Mouse (Mus musculus) liver (tissue): ENCODE data around the gene Rnf4.

Experiments
- DNase-seq: peaks from one replicate; pipeline ENCODE4 v3.0.0-alpha.2; 2020; ENCODE audit warnings: mixed read lengths

Gene Rnf4

DNA sequence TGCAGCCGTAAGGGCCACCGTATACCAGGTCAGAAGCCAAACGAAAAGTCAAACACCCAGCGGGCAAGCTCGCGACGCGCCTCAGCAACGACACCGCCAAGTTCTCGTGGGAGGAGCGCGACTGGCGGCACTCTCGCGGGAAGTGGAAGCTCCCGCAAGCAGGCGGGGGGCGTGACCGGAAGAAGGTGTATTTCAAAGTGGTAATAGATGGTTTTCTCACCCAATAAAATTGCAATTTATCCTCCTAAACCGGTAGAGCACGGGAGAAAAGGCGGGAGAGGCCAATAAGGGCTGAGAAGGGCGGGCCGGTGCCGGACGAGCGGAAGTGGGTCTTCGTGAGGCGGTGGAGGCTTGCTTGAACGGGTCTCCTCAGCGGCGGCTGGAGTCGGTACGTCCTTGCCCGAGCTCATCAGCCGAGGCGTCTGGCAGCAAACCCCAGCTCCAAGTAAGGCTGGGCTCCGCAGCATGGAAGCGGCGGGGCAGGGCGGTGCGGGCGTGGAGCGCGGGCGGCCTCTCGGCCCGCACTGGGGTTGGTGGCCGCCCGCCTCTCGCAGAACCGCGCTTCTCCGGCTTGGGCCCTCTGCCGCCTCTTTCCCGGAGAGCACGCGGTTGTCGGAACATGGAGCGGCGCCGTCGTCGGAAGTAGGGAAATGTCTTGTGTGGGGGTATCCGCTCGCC lies at the start of gene Rnf4:
Gene Rnf4, plus strand, starts transcription at position 193 of the 678 bp plus-strand sequence.
- peak; percentile 98 for DNase-seq

DNA sequence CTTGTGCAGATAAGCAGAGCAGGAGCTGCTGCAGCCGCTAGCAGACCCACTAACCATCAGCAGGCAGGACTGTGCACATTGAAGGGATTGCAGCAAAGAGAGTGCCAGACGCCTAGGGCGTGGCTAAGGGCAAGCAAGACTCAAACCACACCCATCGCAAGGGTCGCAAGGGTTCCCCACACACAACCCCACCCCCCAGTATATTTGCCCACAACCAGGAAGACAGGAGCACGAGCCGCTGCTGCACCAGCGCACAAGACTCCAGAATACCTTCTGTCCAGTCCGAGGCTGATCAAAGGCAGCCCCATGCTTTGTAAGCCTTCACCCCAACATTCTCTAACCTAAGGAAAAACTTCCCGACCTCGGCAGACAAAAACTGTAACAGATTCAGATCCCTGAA lies 49.6 kb upstream of the Rnf4 start:
- DNase-seq = no peak

DNA sequence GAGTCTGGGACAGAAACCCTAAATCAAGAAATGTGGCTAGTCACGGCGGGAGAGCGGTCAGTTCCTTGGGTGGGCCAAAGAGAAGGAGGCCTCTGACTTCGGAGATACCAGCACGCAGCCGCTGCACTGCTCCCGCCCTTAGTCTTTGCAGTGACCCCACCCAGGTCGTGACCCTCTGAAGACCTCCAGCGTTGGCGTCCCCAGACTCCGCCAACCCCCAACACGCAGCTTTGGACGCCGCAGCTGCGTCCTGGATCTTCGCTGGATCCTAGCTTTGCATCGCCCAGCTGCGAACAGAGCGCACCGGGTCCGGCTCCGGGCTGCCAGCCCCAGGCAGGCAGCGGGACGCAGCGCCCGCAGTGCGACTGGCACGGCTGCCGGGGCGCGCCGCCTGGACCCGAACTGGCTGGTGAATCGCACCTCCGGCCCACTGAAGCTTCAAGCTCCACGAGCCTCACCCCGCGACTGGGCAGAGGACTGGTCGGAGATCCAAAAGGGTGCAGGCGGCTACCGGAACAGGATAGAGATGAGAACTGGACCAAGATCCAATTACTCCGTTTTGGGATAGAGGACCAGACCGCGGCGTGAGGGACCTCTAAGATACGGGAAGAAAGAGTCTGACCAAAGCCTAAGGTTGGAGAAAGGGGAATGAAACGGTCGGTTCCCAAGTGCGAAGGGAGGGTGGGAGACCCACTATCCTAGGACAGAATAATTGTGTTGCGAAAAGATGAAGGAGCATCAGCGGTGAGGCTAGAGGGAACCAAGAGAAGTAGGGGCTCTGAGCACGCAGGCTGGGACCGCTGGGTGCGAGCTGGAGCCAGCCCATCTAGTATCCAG lies 48.9 kb upstream of the Rnf4 start:
- no peak for DNase-seq

DNA sequence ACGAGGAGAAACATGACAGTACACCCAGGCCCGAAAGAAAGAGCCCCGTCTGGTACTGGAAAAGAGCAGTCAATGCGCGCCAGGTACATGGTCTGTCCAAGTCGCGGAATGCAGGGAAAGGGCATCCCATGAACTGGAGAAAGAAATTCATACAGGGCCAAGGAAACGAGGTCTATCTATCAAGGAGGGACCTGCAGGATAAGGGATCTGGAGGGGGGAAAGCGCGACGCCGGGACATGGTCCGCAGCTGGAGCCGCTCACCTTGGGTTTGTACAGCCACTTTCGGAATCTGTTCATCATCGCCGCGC lies 48.3 kb upstream of the Rnf4 start:
- no peak for DNase-seq

DNA sequence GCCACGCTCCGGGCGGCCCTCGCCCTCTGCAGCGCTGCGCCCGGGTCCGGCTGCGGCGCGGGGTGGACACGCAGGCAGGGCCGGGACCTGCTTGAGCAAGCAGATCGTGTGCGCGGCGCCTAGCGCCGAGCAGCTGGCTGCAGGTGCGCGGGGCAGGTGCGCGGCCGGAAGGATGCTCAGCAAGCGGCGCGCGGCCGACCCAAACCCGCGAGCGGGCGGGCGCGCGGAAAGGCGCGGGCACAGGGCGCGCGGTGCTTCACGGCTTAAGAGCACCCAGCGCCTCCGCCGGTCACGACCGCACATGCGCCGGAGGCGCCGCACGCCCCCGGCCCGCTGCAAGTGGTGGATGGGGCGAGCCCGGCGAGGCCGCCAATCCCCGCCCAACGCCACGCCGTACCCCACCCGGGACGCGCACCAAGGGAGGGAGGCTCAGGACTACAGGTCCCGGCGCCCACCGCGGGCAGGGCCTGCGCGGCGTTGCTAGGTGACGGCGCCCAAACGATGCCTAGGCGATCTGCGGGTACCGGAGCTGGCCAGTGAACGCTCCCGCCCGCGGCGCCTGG lies 47.9 kb upstream of the Rnf4 start, which contains the start of the genes Zfyve28 and Cfap99:
Gene Zfyve28, minus strand, starts transcription at position 296 of the 563 bp plus-strand sequence.
Gene Cfap99, plus strand, starts transcription at position 447 of the 563 bp plus-strand sequence.
- DNase-seq = peak; percentile 57

DNA sequence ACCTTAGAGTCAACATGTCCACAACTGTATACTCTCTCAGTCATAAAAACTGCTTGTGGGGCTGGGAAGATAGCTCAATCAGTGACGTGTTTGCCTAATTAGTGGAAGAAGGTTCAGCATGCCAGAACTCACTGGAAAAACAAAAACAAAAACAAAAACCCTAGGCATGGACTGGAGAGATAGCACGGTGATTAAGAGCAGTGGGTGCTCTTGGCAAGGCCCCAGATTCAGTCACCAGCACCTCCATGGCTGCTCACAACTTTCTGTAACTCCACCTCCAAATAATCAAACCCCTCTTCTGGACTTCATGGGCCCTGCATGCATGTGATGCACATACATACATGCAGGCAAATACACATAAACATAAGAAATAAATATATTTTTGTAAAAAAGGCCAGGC lies 46.8 kb upstream of the Rnf4 start:
- no peak for DNase-seq

DNA sequence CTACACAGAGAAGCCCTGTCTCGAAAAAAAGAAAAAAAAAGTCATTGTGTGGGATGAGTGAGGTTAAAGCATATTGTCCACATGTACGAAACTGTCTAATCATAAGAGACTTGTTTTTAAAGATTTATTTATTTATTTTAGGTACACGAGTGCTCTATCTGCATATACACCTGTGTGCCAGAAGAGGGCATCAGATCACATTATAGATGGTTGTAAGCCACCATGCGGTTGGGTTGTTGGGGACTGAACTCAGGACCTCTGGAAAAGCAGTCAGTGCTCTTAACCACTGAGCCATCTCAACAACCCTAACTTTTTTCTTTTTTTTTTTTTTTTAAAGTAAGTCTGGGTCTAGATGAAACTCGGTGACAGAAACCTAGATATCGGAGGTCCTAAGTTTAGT lies 42.7 kb upstream of the Rnf4 start:
- DNase-seq = no peak

DNA sequence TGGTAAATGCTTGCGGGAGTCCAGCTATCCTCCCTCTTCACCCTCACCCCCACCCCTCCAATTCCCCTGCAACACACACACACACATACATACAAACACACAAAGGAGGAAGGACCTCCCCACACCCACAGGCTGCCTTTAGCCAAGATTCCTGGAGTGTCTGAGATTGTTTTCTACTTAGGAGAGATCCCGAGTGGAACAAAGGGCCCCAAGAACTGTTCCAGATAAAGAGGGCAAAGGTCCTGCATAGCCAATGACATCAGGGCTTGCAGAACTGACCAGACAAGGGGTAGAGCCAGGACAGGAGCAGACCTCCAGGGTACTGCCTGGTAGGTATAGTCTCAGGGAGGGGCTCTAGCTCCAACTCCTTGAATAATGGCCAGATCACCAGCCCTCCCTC lies 41.4 kb upstream of the Rnf4 start:
- DNase-seq = no peak

DNA sequence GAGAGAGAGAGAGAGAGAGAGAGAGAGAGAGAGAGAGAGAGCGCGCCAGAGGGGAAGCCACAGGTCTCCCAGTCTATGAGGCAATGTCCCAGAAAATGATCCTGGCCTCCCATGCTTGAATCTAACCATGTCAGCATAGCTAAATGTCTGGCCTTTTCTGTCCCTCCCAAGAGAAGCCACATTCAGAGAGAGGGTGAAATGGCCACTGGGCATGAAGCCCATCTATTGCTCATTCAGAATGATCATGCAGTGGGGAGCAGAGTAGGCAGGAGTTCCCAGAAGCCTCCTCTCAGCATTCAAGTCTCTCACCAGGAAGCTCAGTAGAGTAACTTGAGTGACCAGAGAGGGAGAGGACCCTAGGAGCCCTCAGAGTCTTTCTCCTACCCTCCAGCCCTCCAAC lies 40.9 kb upstream of the Rnf4 start:
- DNase-seq = no peak

DNA sequence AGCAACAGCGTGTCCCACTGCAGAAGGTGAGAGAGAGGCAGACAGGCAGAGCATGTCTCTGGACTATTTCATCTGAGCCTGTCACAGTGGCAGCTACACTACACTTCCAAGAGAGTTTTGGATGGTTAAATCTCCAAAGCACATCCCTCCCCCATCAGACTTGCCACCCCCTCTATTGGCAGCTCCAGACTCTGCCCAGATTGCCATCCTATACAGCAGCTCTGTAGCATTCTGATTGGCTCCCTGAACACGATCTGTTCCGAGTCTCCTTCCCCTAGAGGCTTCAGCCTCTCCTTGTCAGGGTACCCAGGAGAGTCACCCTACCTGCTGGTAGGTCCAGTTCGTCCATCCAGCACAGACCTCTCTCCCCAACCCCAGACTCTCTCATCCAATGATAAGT lies 38.0 kb upstream of the Rnf4 start:
- DNase-seq = no peak

DNA sequence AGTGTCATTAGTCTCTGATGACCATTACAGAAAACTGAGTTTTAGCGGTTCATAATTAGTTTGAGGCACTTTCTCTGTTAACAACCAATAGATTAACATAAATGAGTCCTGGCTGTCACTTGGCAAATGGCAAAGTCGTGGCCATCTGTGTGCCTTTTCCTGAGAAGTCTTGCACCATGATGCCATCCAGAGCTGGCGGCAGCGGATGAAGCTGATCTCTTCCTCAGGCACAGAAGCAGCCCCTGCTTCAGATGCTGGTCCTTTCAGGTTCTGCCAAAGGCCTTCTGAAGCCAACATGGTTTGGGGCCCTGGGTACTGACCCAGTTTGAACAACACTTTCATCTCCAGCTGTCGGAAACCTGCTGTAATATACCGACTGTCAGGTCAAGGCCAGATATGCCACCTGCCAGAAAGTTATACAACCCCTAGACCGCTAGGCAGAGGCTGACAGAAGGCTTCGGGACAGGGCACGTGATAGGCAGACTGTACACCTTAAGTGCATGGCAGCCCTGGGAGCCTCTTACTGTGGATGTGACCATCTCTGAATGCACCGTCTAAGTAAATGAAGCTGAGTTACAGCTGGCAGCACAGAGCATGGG lies 37.1 kb upstream of the Rnf4 start:
- no peak for DNase-seq

DNA sequence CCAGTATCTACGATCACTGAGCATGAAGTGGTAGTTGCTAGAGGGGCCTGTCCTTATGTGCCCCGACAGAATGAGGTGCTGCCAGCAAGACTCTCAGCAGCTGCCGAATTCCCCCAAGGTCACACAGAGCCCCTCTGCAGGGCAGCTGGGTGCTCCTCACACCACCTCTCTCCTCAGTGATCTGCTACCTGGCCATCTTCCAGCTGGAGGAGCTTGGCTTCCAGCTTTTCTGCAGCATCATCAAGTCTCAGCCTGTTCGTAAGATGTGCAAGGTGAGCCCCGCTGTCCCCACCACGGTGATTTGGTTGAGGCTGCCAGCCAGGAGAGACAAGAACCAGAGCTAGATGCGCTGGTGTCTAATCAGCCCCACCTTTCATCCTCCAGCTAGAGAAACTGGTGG lies 33.7 kb upstream of the Rnf4 start:
- no peak for DNase-seq

DNA sequence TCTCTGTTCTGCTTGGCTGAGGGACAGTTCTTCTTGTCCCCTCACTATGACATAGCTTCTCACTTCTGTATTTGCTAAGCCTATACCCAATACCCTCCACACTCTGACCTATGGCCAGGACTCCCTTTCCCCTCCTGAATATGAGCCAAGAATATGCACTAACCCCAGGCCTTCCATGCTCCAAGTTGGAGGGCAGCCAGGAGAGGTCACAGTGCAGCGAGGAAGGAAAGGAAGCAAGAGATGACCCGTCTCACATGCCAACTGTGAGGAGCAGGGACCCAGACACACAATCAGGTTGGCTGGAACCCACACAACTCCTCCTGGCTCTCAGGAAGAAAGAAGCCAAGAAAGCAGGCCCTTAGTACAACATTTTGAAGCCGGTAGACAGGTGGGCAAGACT lies 27.1 kb upstream of the Rnf4 start:
- no peak for DNase-seq

DNA sequence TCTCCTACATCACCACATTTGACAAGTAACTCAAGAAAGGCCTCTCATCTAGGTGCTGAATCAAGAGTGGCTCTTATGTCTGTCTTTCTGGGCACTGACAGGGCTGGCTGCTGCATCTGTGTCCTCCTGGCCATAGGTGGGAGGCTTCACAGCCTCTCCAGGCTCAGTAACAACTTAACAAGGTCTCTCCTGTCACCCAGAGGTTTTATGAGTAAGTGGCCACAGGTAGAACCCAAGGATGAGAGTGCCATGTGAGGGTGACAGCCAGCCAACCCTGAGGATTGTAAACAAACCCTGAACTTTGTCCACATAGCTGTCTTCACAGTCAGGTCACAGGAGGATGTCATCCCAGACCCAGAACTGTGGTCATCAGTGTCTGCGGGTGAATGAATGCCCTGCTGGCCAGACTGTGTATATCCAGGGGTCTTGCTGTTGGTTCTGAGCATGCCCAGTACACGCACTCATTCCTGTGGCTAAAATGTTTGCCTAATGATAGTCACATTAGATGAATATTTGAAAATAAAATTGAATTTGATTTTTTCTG lies 16.5 kb upstream of the Rnf4 start:
- DNase-seq = no peak

DNA sequence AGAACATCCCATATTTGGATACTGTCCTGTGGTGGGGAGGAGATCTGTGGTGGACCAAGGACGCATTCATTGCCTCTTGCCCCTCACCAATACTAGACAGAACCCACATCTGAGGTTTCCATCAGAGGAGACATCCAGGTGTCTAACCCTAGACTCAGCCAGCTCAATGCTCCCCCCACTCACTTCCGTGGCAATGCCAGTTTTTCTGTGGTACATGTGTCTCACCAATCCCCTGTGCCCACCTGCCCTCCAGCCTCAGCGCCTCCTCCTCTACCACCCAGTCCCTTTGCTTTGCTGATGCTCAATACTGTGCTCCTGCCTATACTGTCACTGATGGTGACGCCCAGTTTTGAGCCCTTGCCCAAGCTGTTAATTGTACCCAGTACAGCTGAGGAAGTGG lies 14.9 kb upstream of the Rnf4 start:
- DNase-seq = no peak

DNA sequence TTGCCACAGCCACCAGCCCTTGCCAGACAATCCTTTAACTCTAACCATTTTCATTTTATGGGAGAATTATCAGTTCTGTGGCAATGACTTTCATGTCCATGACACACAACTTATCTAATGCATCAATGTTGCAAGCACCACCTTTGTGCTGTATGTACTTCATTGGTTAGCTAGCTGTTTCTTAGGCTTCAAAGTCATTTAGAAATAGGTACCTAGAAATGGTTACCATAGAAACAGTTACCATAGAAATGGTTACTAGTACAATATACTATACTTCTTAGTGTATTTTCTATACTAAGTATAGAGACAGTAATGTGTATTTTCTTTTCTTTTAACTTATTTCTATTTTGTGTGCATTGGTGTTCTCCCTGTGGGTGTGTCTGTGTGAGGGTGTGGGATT lies 10.8 kb upstream of the Rnf4 start:
- no peak for DNase-seq

DNA sequence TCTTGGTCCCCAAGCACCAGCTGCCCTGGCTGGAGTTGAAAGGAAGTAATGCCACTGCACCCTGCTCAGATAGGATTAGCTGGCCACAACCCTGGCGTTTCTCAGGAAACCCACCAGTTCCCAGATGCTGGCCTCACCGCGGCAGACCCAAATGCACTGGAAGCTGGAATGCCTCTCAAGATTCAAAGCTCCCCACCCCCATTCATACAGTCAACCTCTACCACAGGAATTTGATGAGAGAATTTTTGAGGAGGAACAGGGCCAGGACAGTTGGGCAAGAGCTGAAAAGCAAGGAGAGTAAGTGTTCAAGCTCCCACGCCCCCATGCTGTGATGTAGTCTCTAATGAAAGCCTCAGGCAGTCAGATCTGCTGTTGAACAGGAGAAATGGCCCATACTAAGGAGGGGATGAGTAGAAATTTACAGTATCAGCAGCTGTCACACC lies 9.8 kb upstream of the Rnf4 start:
- DNase-seq = no peak

DNA sequence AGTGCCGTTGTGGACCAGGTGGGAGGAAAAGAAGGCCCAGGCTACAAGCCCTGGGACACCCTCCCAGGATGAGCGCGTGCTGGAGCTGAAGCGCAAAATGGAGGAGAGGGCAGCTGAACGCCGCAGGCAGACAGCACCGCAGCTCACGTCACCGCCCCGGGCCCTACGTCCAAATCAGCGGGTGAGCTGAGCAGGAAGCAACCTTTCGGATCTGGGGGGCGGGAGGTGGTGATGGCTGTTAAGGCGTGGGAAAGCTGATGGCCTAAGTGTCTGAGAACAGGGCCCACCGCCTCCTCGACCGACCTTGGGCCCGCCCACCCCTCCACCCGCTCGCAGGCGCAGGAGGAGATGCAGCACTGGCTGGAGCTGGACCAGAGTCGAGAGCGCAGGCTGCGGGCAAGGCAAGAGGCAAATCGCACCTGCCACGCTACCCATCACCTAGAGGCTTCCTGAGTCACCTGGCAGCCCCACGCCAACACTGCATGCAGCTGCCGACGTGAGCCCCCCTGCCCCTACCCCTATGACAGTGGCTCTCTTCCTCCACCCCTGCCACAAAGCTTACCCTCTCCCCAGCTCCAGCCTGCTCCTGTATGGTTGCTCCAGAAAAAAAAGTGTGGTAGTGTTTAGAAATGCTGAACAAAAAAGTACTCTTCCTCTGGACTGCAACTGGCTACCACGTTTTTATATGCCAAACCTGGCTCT lies 9.1 kb upstream of the Rnf4 start:
- DNase-seq = peak; percentile 24

DNA sequence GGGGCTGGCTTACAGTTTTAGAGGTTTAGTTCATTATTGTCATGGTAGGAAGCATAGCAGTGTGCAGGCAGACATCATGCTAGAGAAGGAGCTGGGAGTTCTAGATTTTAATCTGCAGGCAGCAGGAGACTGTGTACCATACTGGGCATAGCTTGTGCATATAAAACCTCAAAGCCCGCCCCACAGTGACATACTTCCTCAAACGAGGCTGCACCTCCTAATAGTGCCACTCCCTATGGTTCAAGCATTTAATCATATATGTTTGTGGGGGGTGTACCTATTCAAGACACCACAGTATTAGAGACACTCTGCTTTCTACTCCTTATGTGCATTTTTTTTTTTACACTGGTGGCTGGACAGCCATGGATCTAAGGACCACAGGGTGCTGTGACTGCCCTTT lies 6.0 kb upstream of the Rnf4 start:
- DNase-seq = no peak

DNA sequence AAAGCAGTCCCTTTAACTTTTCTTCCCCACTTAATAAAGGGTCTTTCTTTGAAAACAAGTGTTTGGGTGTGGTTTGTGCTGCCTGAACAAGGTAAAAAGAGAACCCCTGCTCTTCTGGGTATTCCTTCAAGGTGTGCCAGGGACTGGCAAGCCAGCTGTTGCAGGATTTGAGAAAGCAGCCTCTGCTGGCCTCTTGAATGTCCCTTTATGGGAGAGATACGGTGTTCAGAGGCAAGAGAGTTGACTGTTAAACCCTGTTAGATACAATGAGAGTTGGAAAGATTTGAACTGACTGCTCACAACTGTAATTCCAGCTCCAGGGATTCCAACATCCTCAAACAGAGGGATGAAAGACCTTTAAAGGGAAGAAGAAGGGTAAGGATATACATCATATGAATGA lies 2.0 kb upstream of the Rnf4 start:
- no peak for DNase-seq

DNA sequence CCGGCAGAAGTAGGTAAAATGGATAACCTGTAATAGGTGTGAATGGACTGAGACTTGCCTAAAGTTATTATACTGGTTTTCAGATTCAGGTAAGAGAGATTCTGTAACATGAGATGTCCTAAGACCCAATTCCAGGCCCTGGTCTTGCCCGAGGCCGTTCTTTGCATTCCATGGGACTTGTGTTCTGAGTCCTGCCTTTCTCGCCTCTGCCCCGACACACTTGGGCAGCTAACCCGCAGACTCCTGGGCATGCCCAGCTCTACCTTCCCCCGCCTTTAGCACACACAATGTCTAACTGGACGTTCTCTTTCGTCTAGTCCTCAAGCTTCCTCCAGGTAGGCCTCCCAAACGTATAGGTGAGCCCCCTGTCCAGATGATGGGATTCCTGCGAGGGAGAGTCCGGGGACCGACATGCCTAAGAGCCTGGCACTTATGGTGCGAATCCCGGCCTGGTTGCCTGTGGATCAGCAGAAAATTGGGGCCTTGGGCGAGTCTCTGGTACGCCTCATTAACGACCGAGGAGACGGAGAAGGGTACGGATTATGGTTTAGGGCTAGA lies 471 bp upstream of the Rnf4 start:
- DNase-seq = peak; percentile 51

DNA sequence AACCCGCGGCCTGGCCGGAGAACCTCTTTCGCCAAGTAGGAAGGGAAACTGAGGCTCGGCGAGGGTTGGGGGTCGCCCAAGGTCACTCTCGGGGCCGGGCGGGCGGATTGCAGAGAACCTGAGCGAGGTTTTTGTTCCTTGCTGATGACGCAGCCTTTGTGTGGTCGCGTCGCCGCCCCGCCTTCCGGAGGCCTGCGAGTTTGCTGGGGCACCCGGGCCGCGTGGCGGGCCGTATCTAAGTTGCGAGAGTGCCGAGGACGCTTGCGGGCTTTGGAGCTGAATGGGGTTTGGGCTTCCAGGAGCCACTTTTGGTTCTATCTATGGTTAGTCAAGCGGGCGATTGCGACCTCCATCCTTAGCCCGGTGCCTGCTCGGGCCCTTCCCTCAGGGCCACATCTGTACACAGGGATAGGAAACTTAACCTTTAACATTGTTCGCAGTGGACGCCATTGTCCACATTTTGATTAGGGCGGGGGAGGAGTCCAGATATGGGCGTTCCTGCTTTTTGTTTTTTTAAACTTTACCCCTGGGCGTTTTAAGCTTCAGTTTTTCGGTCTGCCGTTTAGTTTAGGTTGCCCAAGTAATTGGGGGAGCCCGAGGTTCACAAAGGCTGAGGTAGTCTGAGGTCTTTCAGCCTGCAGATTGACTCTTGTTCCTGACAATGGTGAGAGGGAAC lies 824 bp downstream of the Rnf4 start:
- DNase-seq = peak; percentile 80
